Mouse (Mus musculus) neural tube, embryonic 12.5 days (tissue): ENCODE measurements at regions not wholly inside any gene's neighbourhood (a gene's known extent, or its start where the extent isn't known, plus 50 kb on each side); places are given as distances from the start of the nearest gene placed in this dataset.

Source experiments
- ATAC-seq: fragments of 200-750 bp; cut with Nextera tagmentation; 2 replicates; pipeline ENCODE4 v1.8.0; 2017; ENCODE audit warnings: low read depth, mild to moderate bottlenecking, moderate TSS enrichment, moderate library complexity; ENCODE audit not compliant: low FRiP score
- H3K27ac ChIP-seq: fragments of 300-500 bp; sonication (generic); 2 replicates; pipeline ENCODE4 v1.5.1; 2016
- H3K27me3 ChIP-seq: fragments of 300-500 bp; sonication (generic); replicated peaks from 2 replicates; pipeline ENCODE4 v1.6.1; 2016; ENCODE audit warnings: mild to moderate bottlenecking
- H3K36me3 ChIP-seq: fragments of 300-500 bp; sonication (generic); 2 replicates; pipeline ENCODE4 v1.6.1; 2016; ENCODE audit warnings: mild to moderate bottlenecking
- H3K4me1 ChIP-seq: fragments of 300-500 bp; sonication (generic); 2 replicates; pipeline ENCODE4 v1.6.1; 2016
- H3K4me2 ChIP-seq: fragments of 300-500 bp; sonication (generic); replicated peaks from 2 replicates; pipeline ENCODE4 v1.6.1; 2016; ENCODE audit warnings: mild to moderate bottlenecking
- H3K4me3 ChIP-seq: fragments of 300-500 bp; sonication (generic); 2 replicates; pipeline ENCODE4 v1.5.1; 2016
- H3K9ac ChIP-seq: fragments of 300-500 bp; sonication (generic); 2 replicates; pipeline ENCODE4 v1.6.1; 2016; ENCODE audit warnings: mild to moderate bottlenecking
- H3K9me3 ChIP-seq: fragments of 300-500 bp; sonication (generic); 2 replicates; pipeline ENCODE4 v1.6.1; 2016; ENCODE audit warnings: mild to moderate bottlenecking
- WGBS: fragments of 180-500 bp; shearing (Covaris S2); methylation state at CpG from one replicate; pipeline ENCODE4 v1.1.7; 2016; 5-methylcytosine and 5-hydroxymethylcytosine counted together

- no peaks in the 10 kb centered on the region for H3K36me3 ChIP-seq
- 87% methylated on average over 3 of the region's 3 CpGs for WGBS
- no peak for ATAC-seq
- no peak overlapping the region for H3K4me3 ChIP-seq
- H3K4me2 ChIP-seq, result no peak overlapping the region
- H3K27ac ChIP-seq, result no peak overlapping the region
- H3K27me3 ChIP-seq, result no peaks in the 10 kb centered on the region
- no peak overlapping the region for H3K9ac ChIP-seq
- no peaks in the 10 kb centered on the region for H3K4me1 ChIP-seq
- H3K9me3 ChIP-seq, result no peaks in the 10 kb centered on the region
These were observed 166.9 kb downstream of the Kcnrg start for GRCm38 (mm10) chr14:61774171-61774570.

- no peak for ATAC-seq
- no peaks in the 10 kb centered on the region for H3K27me3 ChIP-seq
- H3K4me2 ChIP-seq, result no peak overlapping the region
- no peak overlapping the region for H3K27ac ChIP-seq
- no peak overlapping the region for H3K9ac ChIP-seq
- no peaks in the 10 kb centered on the region for H3K36me3 ChIP-seq
- WGBS, result 87% methylated on average over 5 of the region's 5 CpGs
- no peak overlapping the region for H3K4me3 ChIP-seq
- no peaks in the 10 kb centered on the region for H3K9me3 ChIP-seq
- H3K4me1 ChIP-seq, result no peaks in the 10 kb centered on the region
These were observed 171.4 kb downstream of the Kcnrg start for GRCm38 (mm10) chr14:61778618-61779017.

GRCm38 (mm10) chr14:61783206-61783605 is 175.9 kb downstream of the Kcnrg start:
- H3K9ac ChIP-seq, result no peak overlapping the region
- no peak overlapping the region for H3K4me3 ChIP-seq
- WGBS, result 84% methylated on average over 3 of the region's 3 CpGs
- no peaks in the 10 kb centered on the region for H3K36me3 ChIP-seq
- H3K4me2 ChIP-seq, result no peak overlapping the region
- H3K4me1 ChIP-seq, result no peaks in the 10 kb centered on the region
- ATAC-seq, result no peak
- no peaks in the 10 kb centered on the region for H3K27me3 ChIP-seq
- H3K27ac ChIP-seq, result no peak overlapping the region
- no peaks in the 10 kb centered on the region for H3K9me3 ChIP-seq

GRCm38 (mm10) chr14:61784609-61785008 is 177.4 kb downstream of the Kcnrg start:
- ATAC-seq, result no peak
- 94% methylated on average over 4 of the region's 4 CpGs for WGBS
- no peaks in the 10 kb centered on the region for H3K4me1 ChIP-seq

GRCm38 (mm10) chr14:61786031-61786430 is 178.8 kb downstream of the Kcnrg start:
- no peaks in the 10 kb centered on the region for H3K27me3 ChIP-seq
- no peaks in the 10 kb centered on the region for H3K9me3 ChIP-seq
- no peaks in the 10 kb centered on the region for H3K36me3 ChIP-seq
- H3K4me2 ChIP-seq, result no peak overlapping the region
- no peak overlapping the region for H3K27ac ChIP-seq
- no peak overlapping the region for H3K9ac ChIP-seq
- H3K4me1 ChIP-seq, result no peaks in the 10 kb centered on the region
- ATAC-seq, result no peak
- no peak overlapping the region for H3K4me3 ChIP-seq

More at GRCm38 (mm10) chr14:61784609-61785008, 177.4 kb downstream of the Kcnrg start:
- no peaks in the 10 kb centered on the region for H3K9me3 ChIP-seq
- H3K27me3 ChIP-seq, result no peaks in the 10 kb centered on the region
- no peak overlapping the region for H3K4me2 ChIP-seq
- H3K9ac ChIP-seq, result no peak overlapping the region
- H3K27ac ChIP-seq, result no peak overlapping the region
- no peaks in the 10 kb centered on the region for H3K36me3 ChIP-seq
- H3K4me3 ChIP-seq, result no peak overlapping the region

- Histone ChIP-seq H3K27ac (no peak overlapping the region), H3K4me2 (no peak overlapping the region), H3K36me3 (no peaks in the 10 kb centered on the region), H3K4me3 (no peak overlapping the region), H3K27me3 (no peaks in the 10 kb centered on the region), H3K9ac (no peak overlapping the region), H3K9me3 (no peaks in the 10 kb centered on the region), H3K4me1 (no peaks in the 10 kb centered on the region)
- WGBS, result 75% methylated on average over 4 of the region's 4 CpGs
- no peak for ATAC-seq
These were observed 180.5 kb downstream of the Kcnrg start for GRCm38 (mm10) chr14:61787746-61788145.

GRCm38 (mm10) chr14:61788998-61789790 is 181.9 kb downstream of the Kcnrg start:
- Histone ChIP-seq H3K4me2 (no peak overlapping the region), H3K27me3 (no peaks in the 10 kb centered on the region), H3K9ac (no peak overlapping the region), H3K27ac (no peak overlapping the region), H3K9me3 (no peaks in the 10 kb centered on the region), H3K4me1 (no peaks in the 10 kb centered on the region), H3K36me3 (no peaks in the 10 kb centered on the region), H3K4me3 (no peak overlapping the region)
- ATAC-seq, result no peak
- WGBS, result 87% methylated on average over 20 of the region's 20 CpGs

GRCm38 (mm10) chr14:61795976-61796645 is 188.9 kb downstream of the Kcnrg start:
- H3K4me2 ChIP-seq, result no peak overlapping the region
- no peak overlapping the region for H3K27ac ChIP-seq
- ATAC-seq, result no peak
- H3K27me3 ChIP-seq, result no peaks in the 10 kb centered on the region
- no peaks in the 10 kb centered on the region for H3K36me3 ChIP-seq
- no peaks in the 10 kb centered on the region for H3K9me3 ChIP-seq
- no peaks in the 10 kb centered on the region for H3K4me1 ChIP-seq
- no peak overlapping the region for H3K4me3 ChIP-seq
- H3K9ac ChIP-seq, result no peak overlapping the region
- 93% methylated on average over 7 of the region's 7 CpGs for WGBS

GRCm38 (mm10) chr14:61796671-61797070 is 189.4 kb downstream of the Kcnrg start:
- WGBS, result 93% methylated on average over 7 of the region's 7 CpGs
- no peak overlapping the region for H3K9ac ChIP-seq
- H3K4me3 ChIP-seq, result no peak overlapping the region
- no peaks in the 10 kb centered on the region for H3K27me3 ChIP-seq
- no peak overlapping the region for H3K27ac ChIP-seq
- no peaks in the 10 kb centered on the region for H3K4me1 ChIP-seq
- ATAC-seq, result no peak
- no peak overlapping the region for H3K4me2 ChIP-seq
- H3K9me3 ChIP-seq, result no peaks in the 10 kb centered on the region
- H3K36me3 ChIP-seq, result no peaks in the 10 kb centered on the region

GRCm38 (mm10) chr14:61803421-61803925 is 196.2 kb downstream of the Kcnrg start:
- WGBS, result 58% methylated on average over 1 of the region's 1 CpGs
- ATAC-seq, result no peak

GRCm38 (mm10) chr14:61805433-61805832 is 198.2 kb downstream of the Kcnrg start:
- WGBS, result 85% methylated on average over 2 of the region's 2 CpGs
- 0 out of 2 replicates have a peak, but pooled peaks cover 7% of the 10 kb centered on the region for H3K4me1 ChIP-seq
- H3K4me2 ChIP-seq, result no peak overlapping the region
- no peaks in the 10 kb centered on the region for H3K9me3 ChIP-seq
- H3K9ac ChIP-seq, result no peak overlapping the region
- H3K27me3 ChIP-seq, result no peaks in the 10 kb centered on the region; the same call in 1 of the 2 replicates
- H3K4me3 ChIP-seq, result no peak overlapping the region
- no peak overlapping the region for H3K27ac ChIP-seq
- no peaks in the 10 kb centered on the region for H3K36me3 ChIP-seq
- no peak for ATAC-seq

More at GRCm38 (mm10) chr14:61803421-61803925, 196.2 kb downstream of the Kcnrg start:
- no peak overlapping the region for H3K27ac ChIP-seq
- H3K4me2 ChIP-seq, result no peak overlapping the region
- H3K4me1 ChIP-seq, result no peaks in the 10 kb centered on the region
- no peak overlapping the region for H3K4me3 ChIP-seq
- H3K27me3 ChIP-seq, result no peaks in the 10 kb centered on the region; the same call in 1 of the 2 replicates
- no peaks in the 10 kb centered on the region for H3K9me3 ChIP-seq
- H3K9ac ChIP-seq, result no peak overlapping the region
- H3K36me3 ChIP-seq, result no peaks in the 10 kb centered on the region

- no peak overlapping the region for H3K4me2 ChIP-seq
- 85% methylated on average over 9 of the region's 9 CpGs for WGBS
These were observed 200.9 kb downstream of the Kcnrg start for GRCm38 (mm10) chr14:61808193-61808592.

More at GRCm38 (mm10) chr14:61808193-61808592, 200.9 kb downstream of the Kcnrg start:
- ATAC-seq, result no peak
- Histone ChIP-seq H3K4me3 (no peak overlapping the region), H3K9ac (no peak overlapping the region), H3K4me1 (0 out of 2 replicates have a peak, but pooled peaks cover 7% of the 10 kb centered on the region), H3K27me3 (no peaks in the 10 kb centered on the region; the same call in 1 of the 2 replicates), H3K9me3 (no peaks in the 10 kb centered on the region), H3K27ac (no peak overlapping the region), H3K36me3 (no peaks in the 10 kb centered on the region)
